Mouse (Mus musculus) adrenal gland, postnatal 4 days (tissue): ENCODE results near the gene Pak7. TPM values are rescaled to one million over a fixed set of nuclear protein-coding genes. Genes with fewer than 3 reads are reported as not detected.

ENCODE experiments used
- DNase-seq, 2 experiments: peaks; one replicate each; pipeline ENCODE4 v3.0.0; 2021 to 2022; ENCODE audit warnings: low spot score in 2 of 2, mixed read lengths in 2 of 2
- total RNA-seq, 2 experiments: library from RNA; stranded (reverse); gene quantifications; 2 replicates each; pipeline ENCODE4 v1.2.3; 2021

Gene Pak7
- total RNA-seq, 2 experiments from 2014 or later, result 0.82 to 0.87 TPM

GRCm38 (mm10) chr2:136175030-136175429 lies 212.7 kb downstream of the Pak7 start:
- no peak for DNase-seq

- DNase-seq, result no peak
Observed at GRCm38 (mm10) chr2:136150752-136151151, 237.0 kb downstream of the Pak7 start.

- DNase-seq, result no peak
Observed at GRCm38 (mm10) chr2:136149530-136149929, 238.2 kb downstream of the Pak7 start.

GRCm38 (mm10) chr2:136148999-136149398 lies 238.8 kb downstream of the Pak7 start:
- peak; percentile 28 to 48 for DNase-seq

- DNase-seq, result no peak
Observed at GRCm38 (mm10) chr2:136140807-136141206, 247.0 kb downstream of the Pak7 start.

- no peak for DNase-seq
Observed at GRCm38 (mm10) chr2:136139159-136140069, 248.4 kb downstream of the Pak7 start.

GRCm38 (mm10) chr2:136138451-136138850 lies 249.3 kb downstream of the Pak7 start:
- no peak for DNase-seq

GRCm38 (mm10) chr2:136121867-136122266 lies 265.9 kb downstream of the Pak7 start:
- DNase-seq, result no peak

- DNase-seq, result no peak
Observed at GRCm38 (mm10) chr2:136118006-136118405, 269.8 kb downstream of the Pak7 start.

- no peak for DNase-seq
Observed at GRCm38 (mm10) chr2:136113374-136113773, 274.4 kb downstream of the Pak7 start.

- DNase-seq, result no peak
Observed at GRCm38 (mm10) chr2:136109038-136109363, 278.8 kb downstream of the Pak7 start.

- no peak for DNase-seq
Observed at GRCm38 (mm10) chr2:136108124-136109037, 279.4 kb downstream of the Pak7 start.

- DNase-seq, result no peak
Observed at GRCm38 (mm10) chr2:136107597-136107996, 280.2 kb downstream of the Pak7 start.

GRCm38 (mm10) chr2:136097143-136097542 lies 290.6 kb downstream of the Pak7 start:
- DNase-seq, result no peak

GRCm38 (mm10) chr2:136095978-136096377 lies 291.8 kb downstream of the Pak7 start:
- no peak for DNase-seq

GRCm38 (mm10) chr2:136064356-136064755 lies 323.4 kb downstream of the Pak7 start:
- DNase-seq, result no peak

GRCm38 (mm10) chr2:136059029-136059669 lies 328.6 kb downstream of the Pak7 start:
- no peak for DNase-seq

- no peak for DNase-seq
Observed at GRCm38 (mm10) chr2:136058398-136058797, 329.4 kb downstream of the Pak7 start.

GRCm38 (mm10) chr2:136057861-136058331 lies 329.9 kb downstream of the Pak7 start:
- no peak for DNase-seq

GRCm38 (mm10) chr2:136051688-136052289 lies 336.0 kb downstream of the Pak7 start, which contains the start of gene Lamp5:
Gene Lamp5 (plus strand): TSS chr2:136052239.
- DNase-seq, result no peak
